Mouse (Mus musculus): ENCODE results near the gene Ercc1. TPM values are rescaled to one million over a fixed set of nuclear protein-coding genes. Genes with fewer than 3 reads are reported as not detected.
A peak's percentile ranks its signal among the peaks of the same experiment; 100 is the strongest.

The Ercc1 gene
- total RNA-seq (2017) = 17.1 and 18.9 TPM in 2 replicates

GRCm38 (mm10) chr7:19344237-19344847 lies at the start of gene Ercc1:
Gene Ercc1, plus strand, starts transcription at chr7:19344778.
- no peak for ATAC-seq (replicated peaks; ENCODE audit: low read depth, poor library complexity, severe bottlenecking)

- peak; percentile 88 for ATAC-seq (replicated peaks; ENCODE audit: low read depth, poor library complexity, severe bottlenecking)
These were observed 48.9 kb upstream of the Ercc1 start for GRCm38 (mm10) chr7:19295503-19296185.

DNA sequence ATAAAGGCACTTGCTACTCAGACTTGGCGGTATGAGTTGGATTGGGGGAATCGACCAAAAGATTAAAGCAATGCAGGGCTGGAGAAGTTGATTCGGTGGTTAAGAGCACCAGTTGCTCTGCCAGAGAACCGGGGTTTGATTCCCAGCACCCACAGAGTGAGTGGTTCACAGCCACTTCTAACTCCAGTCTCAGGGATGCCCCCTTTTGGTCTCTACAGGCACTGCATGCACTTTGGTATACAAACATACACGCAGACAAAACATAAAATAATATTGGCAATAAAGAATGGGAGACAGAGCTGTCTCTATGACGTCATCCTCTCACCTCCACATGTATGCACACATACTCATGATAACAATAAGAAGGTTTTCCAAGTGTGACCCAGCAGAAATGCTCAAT lies 47.5 kb upstream of the Ercc1 start:
- ATAC-seq (replicated peaks; ENCODE audit: low read depth, poor library complexity, severe bottlenecking) = no peak

GRCm38 (mm10) chr7:19297794-19298193 lies 46.8 kb upstream of the Ercc1 start:
- ATAC-seq (replicated peaks; ENCODE audit: low read depth, poor library complexity, severe bottlenecking) = no peak

DNA sequence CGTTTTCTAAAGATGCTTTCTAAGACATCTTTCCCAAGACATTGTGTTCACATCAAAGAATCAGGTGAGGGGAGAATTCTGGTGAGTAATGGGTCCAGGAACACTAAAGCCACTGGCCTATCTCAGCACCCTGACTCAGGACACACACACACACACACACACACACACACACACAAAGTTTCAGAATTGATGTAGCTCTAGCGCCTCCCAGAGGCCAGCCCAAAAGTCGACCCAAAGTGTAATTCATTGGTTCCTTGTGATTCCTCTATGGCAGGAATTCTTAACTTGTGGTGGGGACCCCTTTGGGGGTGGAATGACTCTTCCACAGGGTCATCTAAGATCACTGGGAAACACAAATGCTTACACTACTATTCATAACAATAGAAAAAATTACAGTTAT lies 45.4 kb upstream of the Ercc1 start:
- no peak for ATAC-seq (replicated peaks; ENCODE audit: low read depth, poor library complexity, severe bottlenecking)

GRCm38 (mm10) chr7:19300501-19301421 lies 43.8 kb upstream of the Ercc1 start:
- ATAC-seq (replicated peaks; ENCODE audit: low read depth, poor library complexity, severe bottlenecking) = peak; percentile 39

DNA sequence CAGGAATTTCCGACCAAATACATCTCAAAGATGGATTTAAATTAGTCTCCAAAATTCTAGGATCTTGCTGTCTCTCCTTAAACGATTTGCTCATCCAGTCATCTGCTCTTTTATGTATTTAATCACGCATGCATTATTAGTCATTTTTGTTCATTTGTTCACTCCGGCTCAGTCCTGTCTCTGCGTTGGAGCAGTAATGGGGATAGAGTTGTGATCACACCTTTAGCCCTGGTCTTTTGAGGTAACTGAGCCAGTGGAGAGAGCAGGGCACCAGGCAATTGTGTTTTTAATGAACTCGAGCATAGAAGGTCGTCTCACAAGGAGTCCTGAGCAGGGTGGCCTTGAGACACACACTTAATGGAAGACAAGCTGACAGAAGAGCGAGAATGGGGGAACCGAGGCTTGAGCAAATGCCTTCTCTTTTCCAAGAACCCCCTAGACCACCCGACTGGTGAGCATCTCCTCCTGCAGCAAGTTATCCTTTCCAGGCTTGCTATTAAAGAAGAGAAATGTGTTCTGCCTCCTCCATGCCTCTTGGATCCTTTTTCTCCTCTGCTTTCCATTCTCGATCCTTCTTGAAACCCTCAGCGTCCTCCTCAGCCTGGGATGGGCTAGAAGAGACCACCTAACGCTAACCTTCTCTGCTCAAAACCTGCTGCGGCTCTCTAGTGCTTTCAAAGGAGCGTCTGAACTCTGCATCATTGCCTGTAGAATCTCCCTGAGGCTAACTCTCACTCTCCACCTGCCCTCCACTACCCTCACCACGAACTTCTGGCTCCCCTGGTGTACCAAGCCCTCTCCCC lies 42.9 kb upstream of the Ercc1 start:
- ATAC-seq (replicated peaks; ENCODE audit: low read depth, poor library complexity, severe bottlenecking) = peak; percentile 3; the same call in 1 of the 2 replicates

GRCm38 (mm10) chr7:19302264-19303045 lies 42.1 kb upstream of the Ercc1 start:
- no peak for ATAC-seq (replicated peaks; ENCODE audit: low read depth, poor library complexity, severe bottlenecking)

DNA sequence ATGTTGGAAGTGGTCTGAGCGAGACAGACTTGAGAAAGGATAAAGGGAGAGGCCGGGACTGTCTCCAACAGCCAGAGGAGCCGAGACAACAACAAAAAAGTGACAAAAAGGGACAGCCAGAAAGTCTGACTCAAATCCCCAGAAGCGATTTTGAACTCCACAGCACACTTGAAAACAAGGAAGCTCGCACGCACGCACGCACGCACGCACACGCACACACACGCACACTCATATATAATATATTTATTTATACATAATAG lies 41.6 kb upstream of the Ercc1 start:
- ATAC-seq (replicated peaks; ENCODE audit: low read depth, poor library complexity, severe bottlenecking) = no peak

- ATAC-seq (replicated peaks; ENCODE audit: low read depth, poor library complexity, severe bottlenecking) = no peak
These were observed 40.8 kb upstream of the Ercc1 start for GRCm38 (mm10) chr7:19303770-19304169.

DNA sequence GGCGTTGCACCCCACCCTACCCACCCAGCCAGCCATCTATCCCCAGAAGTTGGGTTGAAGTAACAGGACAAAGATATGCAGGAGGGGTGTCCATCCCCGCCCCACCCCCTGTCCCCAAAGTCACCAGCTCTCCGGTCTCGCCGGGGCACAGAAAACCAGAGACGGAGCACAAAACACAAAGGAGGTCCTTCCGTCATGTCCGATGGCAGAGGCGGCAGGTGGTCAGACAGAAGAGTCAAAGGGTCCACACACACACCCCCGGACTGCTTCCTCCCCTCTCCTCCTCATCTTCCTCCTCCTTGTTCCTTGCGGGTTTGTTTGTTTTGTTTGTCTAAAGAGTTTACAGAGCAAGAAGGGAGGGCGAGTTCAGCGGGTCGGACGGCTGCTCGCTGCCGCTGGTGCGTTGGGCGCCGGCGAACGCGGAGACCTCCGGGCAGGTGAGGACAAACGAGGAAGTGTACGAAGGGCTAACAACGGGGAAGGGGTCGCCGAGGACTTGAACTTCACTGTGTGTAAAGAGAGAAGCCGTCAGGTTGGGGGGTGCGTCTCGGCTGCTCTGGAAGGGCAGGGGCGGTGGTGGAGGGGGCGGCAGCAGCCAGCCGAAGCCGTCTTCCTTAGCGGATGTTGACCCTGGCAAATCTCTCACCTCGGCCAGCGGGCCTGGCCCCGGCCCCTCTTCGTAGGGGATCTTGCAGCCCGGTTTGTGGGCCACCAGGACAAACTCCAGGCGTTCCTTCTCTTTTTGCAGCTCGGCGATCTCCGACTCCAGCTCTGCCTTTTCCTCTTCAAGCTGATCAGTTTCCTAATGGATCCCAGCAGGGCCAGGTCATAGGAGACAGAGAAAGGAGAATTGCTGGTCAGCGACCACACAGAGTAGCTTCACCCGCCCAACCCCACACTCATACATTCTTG lies 39.8 kb upstream of the Ercc1 start:
- no peak for ATAC-seq (replicated peaks; ENCODE audit: low read depth, poor library complexity, severe bottlenecking)

- ATAC-seq (replicated peaks; ENCODE audit: low read depth, poor library complexity, severe bottlenecking) = no peak
These were observed 39.2 kb upstream of the Ercc1 start for GRCm38 (mm10) chr7:19305413-19305735.

DNA sequence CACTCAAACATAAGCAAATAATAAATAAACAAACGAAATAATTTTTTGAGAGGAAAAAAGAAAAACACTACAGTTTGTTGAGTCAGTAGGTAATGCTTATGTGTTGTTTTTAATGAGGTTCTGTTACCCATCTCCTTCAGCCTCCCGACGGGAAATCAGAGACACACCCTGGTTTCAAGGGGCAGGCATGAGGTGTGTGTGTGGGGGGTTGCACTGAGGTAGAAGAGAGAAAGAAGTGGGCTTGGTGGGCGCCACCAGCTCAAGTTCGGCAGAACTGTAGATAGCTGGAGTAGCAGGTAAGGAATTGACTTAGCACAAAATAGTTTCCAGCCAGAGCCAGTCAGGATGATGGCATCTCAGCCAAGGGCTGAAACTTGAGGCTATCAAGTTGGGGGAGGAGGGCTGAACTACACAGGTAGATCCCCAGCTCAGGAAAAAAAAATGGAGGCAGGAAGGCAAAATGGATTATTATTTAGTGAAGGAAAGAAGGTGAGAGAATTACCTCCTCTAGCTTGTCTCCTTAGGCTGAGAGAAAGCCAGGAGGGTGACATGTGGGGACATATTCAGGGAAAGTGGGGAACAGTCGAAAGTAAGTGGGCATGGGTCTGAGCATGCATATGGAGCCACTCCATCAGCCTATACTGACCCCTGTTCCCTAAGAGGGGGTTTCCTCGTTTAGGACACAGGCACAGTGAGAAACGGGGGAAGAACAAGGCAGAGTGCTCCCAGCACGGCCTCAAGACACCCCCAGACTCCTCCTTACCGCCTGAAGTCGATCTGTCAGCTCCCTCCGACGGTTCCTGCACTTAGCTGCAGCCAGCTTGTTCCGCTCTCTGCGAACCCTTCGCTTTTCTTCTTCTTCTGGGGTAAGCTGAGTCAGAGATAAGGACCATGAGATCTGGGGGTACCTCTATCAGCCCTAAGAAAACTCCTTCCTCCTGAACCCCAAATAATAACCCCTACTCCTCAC lies 38.5 kb upstream of the Ercc1 start:
- no peak for ATAC-seq (replicated peaks; ENCODE audit: low read depth, poor library complexity, severe bottlenecking)

- no peak for ATAC-seq (replicated peaks; ENCODE audit: low read depth, poor library complexity, severe bottlenecking)
These were observed 37.5 kb upstream of the Ercc1 start for GRCm38 (mm10) chr7:19306819-19307738.

GRCm38 (mm10) chr7:19307739-19308453 lies 36.7 kb upstream of the Ercc1 start:
- ATAC-seq (replicated peaks; ENCODE audit: low read depth, poor library complexity, severe bottlenecking) = peak; percentile 16

Measured in common myeloid progenitor, adult 5-6 weeks (primary cell).